8 mouse cellular contexts compared by ENCODE assay signal in the genomic region with DNA sequence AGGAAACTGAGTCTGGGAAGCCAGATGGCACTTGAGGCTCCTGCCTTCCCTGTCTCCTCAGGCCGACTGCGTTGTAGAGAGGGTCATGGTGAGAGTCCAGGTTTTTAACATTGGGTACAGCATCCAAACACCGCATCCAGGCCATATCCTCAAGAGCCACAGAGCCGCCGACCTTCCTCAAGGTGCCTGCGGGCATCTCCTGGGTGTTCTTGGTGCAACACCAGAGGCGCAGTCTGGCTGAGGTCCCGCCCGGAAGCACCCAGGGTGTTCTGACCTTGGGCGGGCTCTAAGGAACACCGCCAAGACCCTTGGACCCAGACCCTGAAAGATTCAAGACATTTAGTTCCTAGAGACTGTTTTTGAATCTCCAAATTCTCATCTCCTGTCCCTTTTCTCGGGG. TPM values are rescaled to one million over a fixed set of nuclear protein-coding genes. Genes with fewer than 3 reads are reported as not detected.
A peak's percentile ranks its signal among the peaks of the same experiment; 100 is the strongest.
DNase-seq lines count a peak whose midpoint lies in the region; ATAC-seq lines count a peak whose summit lies in the region.

No protein-coding gene starts in this region.

- H3K36me3 ChIP-seq in limb, embryonic 12.5 days = no peaks in the 10 kb centered on the region
- no peaks in the 10 kb centered on the region for H3K36me3 ChIP-seq in stomach, embryonic 14.5 days (ENCODE audit: control insufficient read depth, insufficient read depth, low read length)

- H3K4me1 ChIP-seq in limb, embryonic 12.5 days (replicated peaks) = peaks cover 43% of the 10 kb centered on the region
- H3K4me1 ChIP-seq in stomach, embryonic 14.5 days (ENCODE audit: control insufficient read depth, insufficient read depth, low read length) = peaks cover 29% of the 10 kb centered on the region; the same call in 1 of the 2 replicates

- H3K27ac ChIP-seq in limb, embryonic 12.5 days = no peak overlapping the region
- no peak overlapping the region for H3K27ac ChIP-seq in stomach, embryonic 14.5 days (ENCODE audit: low read length)

- H3K9me3 ChIP-seq in limb, embryonic 12.5 days = no peaks in the 10 kb centered on the region
- H3K9me3 ChIP-seq in stomach, embryonic 14.5 days (ENCODE audit: control insufficient read depth, low read depth, low read length) = no peaks in the 10 kb centered on the region

- no peak overlapping the region for H3K9ac ChIP-seq in limb, embryonic 12.5 days (replicated peaks)
- no peak overlapping the region for H3K9ac ChIP-seq in stomach, embryonic 14.5 days (replicated peaks; ENCODE audit: low read depth, low read length)

- 8% methylated on average over 12 of the region's 12 CpGs for WGBS in limb, embryonic 12.5 days
- WGBS in stomach, embryonic 14.5 days = 13% methylated on average over 12 of the region's 12 CpGs

- H3K27me3 ChIP-seq in limb, embryonic 12.5 days = peaks cover 72% of the 10 kb centered on the region
- H3K27me3 ChIP-seq in stomach, embryonic 14.5 days (ENCODE audit: control insufficient read depth, insufficient read depth, low read length) = 0 out of 2 replicates have a peak, but pooled peaks cover 6% of the 10 kb centered on the region

- peak; percentile 11; the same call in 1 of the 2 replicates for ATAC-seq in cerebellum, adult (ENCODE audit: insufficient number of reproducible peaks, low FRiP score, low TSS enrichment)
- ATAC-seq in limb, embryonic 12.5 days (ENCODE audit: insufficient number of reproducible peaks, insufficient read depth, low FRiP score, low TSS enrichment, low read depth) = no peak
- ATAC-seq in stomach, embryonic 14.5 days (ENCODE audit: insufficient number of reproducible peaks, insufficient read depth, low FRiP score, low read depth) = no peak

- peak overlapping the region; percentile 56 for H3K4me3 ChIP-seq in limb, embryonic 12.5 days (replicated peaks)
- H3K4me3 ChIP-seq in stomach, embryonic 14.5 days (ENCODE audit: low read depth, low read length) = peak overlapping the region; percentile 53

- DNase-seq in cerebellum, adult 8-10 months = no peak
- peak; percentile 51 for DNase-seq in right cerebral cortex, postnatal 4 days
- no peak for DNase-seq in right cerebral cortex, postnatal 10 days (ENCODE audit: low spot score in 2 of 2)
- DNase-seq in cerebellum, adult 9-11 months = no peak
- DNase-seq in c-Kit-positive CD71-positive TER-119-positive erythroid progenitor cells, embryonic 14.5 days (ENCODE audit: low spot score) = no peak

- peak overlapping the region; percentile 95 for H3K4me2 ChIP-seq in limb, embryonic 12.5 days
- H3K4me2 ChIP-seq in stomach, embryonic 14.5 days (replicated peaks; ENCODE audit: low read depth, low read length) = peak overlapping the region; percentile 93

RNA-seq across cellular contexts. Expression of a gene that starts 0.4 kb away (rescaled TPM):
- 102 and 112 TPM in 2 replicates for polyA plus RNA-seq in limb, embryonic 12.5 days (2016; fragmentation: Nextera tagmentation; extraction: Ambion mirVana)
- polyA plus RNA-seq in stomach, embryonic 14.5 days (2014; fragmentation: Nextera tagmentation; extraction: Ambion mirVana) = 548 and 555 TPM in 2 replicates

RNA-seq across cellular contexts. Expression of a gene that starts 5.3 kb away (rescaled TPM):
- 10.4 and 11.4 TPM in 2 replicates for polyA plus RNA-seq in limb, embryonic 12.5 days (2016; fragmentation: Nextera tagmentation; extraction: Ambion mirVana)
- polyA plus RNA-seq in stomach, embryonic 14.5 days (2014; fragmentation: Nextera tagmentation; extraction: Ambion mirVana) = 7.8 and 9.2 TPM in 2 replicates

RNA-seq across cellular contexts. Expression of a gene that starts 40.5 kb away (rescaled TPM):
- 60.5 and 60.9 TPM in 2 replicates for polyA plus RNA-seq in limb, embryonic 12.5 days (2016; fragmentation: Nextera tagmentation; extraction: Ambion mirVana)
- 49.8 and 58.0 TPM in 2 replicates for polyA plus RNA-seq in stomach, embryonic 14.5 days (2014; fragmentation: Nextera tagmentation; extraction: Ambion mirVana)

RNA-seq across cellular contexts. Expression of a gene that starts 40.5 kb away (rescaled TPM):
- 59.3 and 63.8 TPM in 2 replicates for polyA plus RNA-seq in limb, embryonic 12.5 days (2016; fragmentation: Nextera tagmentation; extraction: Ambion mirVana)
- 56.1 and 60.8 TPM in 2 replicates for polyA plus RNA-seq in stomach, embryonic 14.5 days (2014; fragmentation: Nextera tagmentation; extraction: Ambion mirVana)
